Mouse (Mus musculus) cerebellum, postnatal 10 days (tissue): ENCODE measurements at regions not wholly inside any gene's neighbourhood (a gene's known extent, or its start where the extent isn't known, plus 50 kb on each side); places are given as distances from the start of the nearest gene placed in this dataset.

ENCODE experiments used
- DNase-seq, 2 experiments: peaks; one replicate each; pipeline ENCODE4 v3.0.0; 2021; ENCODE audit warnings: mixed read lengths in 2 of 2

DNA sequence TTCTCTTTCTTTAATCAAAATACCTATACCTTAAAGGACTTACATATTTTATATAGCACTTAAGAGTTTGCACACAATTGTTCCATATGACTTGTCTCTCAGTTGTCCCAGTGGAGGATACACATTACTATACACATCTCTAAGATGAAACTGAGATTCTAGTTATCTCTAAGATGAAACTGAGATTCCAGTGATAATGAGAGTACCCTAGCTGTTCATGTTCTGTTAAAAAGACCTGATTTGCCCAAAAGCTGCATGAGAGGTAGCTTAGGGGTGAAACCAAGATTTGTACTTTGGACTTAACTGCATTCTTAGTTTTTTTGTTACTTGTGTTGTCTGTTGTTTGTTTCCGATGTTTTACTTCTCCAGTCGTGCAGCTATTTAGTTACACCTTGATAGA is 320.3 kb upstream of the Ldb2 start:
- DNase-seq = no peak

DNA sequence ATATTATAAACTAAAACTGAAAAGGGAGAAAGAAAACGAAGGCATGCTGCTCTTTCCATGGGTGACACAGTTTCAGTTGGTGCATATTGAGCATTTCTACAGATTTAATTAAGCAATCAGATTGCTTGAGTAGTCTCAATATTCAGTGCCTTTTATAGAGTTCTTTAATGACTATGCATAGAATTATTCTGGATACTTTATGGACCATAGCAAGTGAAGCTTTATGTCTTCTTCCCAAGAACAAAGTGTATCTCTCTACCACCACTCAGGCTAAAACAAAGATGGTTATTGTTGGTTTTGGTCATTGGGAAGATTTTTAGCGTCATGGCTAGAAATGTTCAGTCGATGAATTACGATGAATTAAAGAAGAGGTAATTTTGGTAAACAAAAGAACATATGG is 311.8 kb upstream of the Ldb2 start:
- DNase-seq = no peak

DNA sequence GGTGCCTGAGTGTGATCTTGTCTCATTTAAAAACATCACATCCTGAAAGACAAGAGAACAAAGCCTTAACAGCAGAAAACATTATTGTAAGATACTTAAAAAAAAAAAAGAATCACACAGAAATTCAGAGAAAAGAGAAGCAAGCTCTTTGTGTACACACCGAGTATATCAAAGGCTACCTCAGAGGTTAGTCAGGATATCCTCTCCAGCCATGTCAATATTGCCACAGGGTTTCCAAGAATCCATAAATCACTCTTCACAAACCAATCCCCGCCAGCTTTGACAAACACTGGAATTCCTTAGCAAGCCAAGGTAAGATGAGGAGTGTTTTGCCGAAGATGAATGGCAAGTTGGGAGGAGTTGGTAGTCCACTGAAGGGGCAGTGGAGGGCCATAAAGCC is 311.3 kb upstream of the Ldb2 start:
- DNase-seq = no peak

DNA sequence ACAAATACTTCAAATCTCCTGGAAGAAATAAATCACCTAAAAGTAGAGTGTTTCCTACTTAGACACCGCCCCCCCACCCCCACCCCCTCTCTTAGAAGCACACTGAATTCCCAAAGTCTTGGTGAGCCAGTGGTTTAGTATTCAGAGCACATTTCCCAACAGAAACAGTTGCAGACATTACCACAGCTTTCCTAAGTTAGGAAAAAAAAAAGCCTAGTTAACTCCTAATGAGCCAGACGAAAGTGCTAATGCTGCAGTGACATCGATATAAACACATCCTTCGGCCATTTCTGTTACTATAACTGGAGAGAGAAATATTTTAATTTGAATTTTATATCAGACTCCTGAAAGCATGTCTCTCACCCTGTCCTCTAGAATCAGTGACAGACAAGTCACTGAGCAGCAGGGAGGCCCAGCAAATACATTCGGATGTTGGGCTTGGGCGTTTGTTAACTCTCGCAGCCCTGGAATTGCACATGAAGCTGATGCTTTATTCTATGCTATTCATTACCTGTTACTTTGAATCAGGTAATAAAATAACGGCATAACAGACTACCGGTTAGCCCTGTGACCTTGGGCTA is 305.8 kb upstream of the Ldb2 start:
- no peak for DNase-seq

DNA sequence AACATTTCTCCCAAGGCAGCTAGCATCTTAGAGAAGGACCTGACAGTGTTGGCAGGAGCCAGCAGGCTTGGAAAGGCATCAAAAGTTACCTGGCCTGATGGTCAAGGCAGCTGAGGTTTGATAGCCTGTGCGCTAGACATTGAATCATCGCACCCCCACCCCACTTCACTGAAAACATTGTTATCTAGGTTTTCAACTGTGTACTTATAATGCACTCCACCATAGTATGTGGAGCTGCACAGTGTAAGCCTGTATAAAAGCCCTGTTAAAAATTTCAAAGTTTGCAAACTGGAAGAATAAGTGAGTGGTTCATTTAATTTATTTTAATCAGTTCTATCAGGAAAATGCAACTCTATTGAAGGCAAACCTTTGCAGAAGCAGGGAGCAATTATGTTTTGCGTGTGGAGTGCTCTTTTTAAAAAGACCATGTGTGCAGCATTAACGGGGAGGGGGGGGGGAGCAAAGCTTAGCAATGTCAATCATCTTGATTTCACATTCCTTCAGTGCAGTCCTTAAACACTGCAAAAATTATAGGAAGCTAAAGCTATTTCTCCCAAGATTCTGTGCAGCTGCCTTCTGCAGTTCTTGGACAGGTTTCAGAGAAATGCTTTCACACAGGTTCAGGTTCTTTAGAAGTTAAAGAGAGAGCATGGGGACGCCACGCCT is 304.4 kb upstream of the Ldb2 start:
- DNase-seq = peak; percentile 26 to 33

DNA sequence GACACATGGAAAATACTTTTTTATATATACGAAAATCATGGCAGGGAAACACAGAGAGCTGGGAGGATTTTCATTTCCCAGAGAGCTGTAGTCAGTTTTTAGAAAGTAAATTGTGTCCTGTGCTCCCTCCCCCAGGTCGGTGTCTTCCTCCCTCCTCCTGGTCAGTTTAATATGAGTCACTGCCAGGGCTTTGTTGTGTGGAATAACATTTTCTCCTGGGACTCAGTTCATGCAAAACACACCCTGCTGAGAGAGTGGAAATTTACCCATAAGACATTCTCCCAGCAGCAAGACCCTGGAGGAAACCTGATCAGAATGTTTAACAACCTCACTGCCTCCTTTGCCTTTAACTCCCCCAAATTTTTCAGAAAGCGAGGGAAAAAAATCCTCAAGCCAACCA is 303.2 kb upstream of the Ldb2 start:
- peak in 1 of 2 experiments; percentile 8 for DNase-seq

DNA sequence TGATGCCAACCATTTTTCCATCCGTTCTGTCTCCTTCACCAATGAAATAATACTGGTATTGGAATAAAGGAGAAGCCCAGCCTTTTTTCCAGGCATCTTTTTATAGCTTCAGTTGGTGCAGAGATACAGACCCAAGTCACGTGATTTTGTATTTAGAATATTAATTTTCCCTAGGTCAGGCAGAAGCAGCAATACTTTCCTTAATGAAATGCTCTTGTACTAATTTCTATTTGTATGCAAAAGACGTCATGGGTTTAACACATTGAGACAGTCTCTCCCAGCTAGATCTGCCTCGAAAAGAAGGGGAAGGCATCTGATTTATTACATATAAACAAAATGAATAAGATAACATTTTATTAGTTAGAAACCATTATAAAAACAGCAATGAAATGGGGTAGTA is 302.3 kb upstream of the Ldb2 start:
- DNase-seq = no peak

DNA sequence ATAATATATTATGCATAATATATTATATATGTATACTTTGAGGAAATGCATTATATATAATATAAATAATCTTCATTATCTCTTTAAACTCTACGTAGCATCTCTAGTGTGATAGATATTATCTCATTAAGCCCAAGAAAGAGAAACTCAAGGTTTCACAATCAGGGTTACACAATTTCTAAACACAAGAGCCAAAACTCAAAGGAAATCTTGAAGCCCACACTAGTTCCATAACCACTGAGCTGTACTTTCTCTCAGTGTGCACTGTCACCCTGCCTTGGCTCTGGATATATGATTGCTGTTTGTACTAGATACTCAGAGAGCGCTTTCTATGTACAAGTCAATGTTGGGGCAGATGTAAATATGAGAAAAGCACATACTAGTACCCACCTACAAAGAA is 299.6 kb upstream of the Ldb2 start:
- DNase-seq = no peak

DNA sequence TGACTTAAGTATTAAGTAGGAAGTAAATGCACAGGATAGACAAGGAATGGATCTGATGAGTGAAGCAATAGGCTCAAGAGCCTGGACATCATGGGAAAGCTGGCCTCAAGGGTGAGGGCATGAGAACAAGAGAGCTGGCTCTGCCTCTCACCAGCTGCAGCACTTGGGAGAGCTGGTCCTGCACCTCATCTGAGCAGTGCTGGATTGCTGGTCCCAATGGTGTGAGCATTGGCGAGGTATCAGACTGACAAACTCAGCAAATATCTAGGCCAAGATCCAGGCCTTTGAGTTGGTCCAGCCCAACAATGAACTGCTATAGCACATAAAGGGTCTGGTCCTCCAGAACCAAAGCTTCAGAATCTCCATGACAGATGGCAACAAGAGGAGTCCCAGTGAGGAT is 298.5 kb upstream of the Ldb2 start:
- DNase-seq = peak in 1 of 2 experiments; percentile 4

DNA sequence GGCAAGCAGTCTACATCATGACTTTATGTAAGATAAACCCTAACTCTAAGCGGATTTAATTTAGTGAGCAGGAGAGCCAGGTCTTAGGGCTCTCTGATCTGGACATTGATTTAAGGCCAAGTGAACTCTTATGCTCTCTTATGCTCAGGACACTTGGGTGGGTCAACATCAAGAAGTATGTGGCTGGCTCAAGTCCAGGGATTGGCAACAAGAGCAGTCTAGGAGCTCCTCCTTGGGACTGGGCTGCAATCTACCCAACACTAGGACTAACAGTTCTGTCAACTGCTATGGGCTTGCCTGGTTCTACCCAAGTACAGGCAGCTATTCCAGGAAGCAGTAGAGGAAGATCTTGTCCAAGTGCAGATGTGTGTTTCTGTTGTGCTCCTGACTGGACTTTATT is 285.3 kb upstream of the Ldb2 start:
- DNase-seq = no peak

DNA sequence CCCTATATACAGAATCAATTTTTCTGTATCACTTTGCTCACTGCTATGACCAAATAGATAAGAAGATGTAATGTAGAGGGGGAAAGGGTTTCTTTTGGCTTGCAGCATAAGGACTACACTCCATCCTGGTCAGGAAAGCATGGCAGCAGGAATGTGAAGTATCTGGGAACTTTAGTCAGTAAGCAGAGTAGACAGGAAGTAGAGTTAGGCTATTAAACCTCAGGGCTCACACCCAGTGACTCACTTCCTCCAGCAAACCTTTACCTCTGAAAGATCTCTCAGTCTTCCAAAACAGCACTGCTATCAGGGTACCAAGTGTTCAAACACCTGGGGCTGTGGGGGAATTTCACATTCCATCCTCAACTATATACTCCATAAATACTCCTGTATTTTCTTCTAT is 283.1 kb upstream of the Ldb2 start:
- DNase-seq = no peak

DNA sequence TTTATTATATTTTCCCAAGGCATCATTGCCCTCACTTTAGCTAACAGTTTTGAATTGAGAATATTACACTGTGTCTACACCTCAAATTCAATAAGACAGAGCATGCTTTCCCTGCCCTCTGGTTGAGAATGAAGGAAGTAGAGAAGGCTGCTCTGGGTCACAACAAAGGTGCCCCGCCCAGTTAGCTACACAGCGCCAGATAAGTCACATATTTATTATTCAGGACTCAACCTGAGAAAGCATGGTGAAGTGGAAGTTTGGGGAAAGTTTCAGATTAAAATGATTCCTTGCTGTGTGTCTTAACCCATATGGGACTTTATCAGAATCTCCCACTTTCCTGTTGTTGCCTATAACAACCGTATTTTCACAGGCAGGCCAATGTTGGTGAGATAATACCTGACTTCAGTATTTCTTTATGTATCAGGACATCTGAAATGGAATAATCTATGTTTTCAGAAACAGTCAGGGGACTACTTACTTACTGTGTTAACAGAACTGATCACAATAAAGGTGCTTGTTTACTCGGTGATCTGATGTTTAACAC is 276.9 kb upstream of the Ldb2 start:
- DNase-seq = no peak

DNA sequence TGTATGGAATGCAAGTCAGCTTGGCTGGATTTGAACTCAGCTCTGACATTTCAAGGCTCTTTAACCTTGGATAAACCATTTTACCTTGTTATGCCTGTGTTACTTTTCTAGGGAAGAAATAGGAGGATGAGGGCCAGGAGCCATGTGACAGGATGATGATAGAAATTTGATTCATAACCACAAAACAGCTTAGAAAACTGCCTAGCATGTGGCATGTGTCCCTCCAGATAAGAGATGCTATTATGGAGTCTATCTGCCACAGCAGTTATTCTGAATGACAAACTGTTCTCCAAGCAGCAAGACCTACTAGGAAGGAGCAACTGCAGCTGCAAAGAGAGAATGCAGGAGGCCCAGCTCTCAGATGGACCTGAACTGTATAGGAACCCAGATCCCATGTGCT is 275.7 kb upstream of the Ldb2 start:
- no peak for DNase-seq

DNA sequence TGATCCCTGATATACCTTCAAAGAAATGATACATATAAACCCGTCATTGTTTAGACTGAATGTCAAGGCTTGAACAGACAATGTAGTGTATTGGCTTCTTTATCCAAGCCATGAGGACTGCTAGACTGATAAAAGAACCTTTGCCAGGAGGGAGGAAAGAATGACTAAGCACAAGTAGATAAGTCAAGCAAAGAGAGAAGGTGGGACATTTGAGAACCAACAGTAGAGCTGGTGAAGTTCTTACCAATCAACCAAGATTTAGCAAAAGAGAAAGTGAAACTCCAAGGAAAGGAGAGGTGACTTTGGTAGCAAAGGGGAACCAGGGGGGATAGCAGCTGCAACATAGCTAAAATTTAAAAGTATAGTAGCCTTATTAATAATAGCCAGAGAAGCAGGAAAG is 273.0 kb upstream of the Ldb2 start:
- DNase-seq = no peak

DNA sequence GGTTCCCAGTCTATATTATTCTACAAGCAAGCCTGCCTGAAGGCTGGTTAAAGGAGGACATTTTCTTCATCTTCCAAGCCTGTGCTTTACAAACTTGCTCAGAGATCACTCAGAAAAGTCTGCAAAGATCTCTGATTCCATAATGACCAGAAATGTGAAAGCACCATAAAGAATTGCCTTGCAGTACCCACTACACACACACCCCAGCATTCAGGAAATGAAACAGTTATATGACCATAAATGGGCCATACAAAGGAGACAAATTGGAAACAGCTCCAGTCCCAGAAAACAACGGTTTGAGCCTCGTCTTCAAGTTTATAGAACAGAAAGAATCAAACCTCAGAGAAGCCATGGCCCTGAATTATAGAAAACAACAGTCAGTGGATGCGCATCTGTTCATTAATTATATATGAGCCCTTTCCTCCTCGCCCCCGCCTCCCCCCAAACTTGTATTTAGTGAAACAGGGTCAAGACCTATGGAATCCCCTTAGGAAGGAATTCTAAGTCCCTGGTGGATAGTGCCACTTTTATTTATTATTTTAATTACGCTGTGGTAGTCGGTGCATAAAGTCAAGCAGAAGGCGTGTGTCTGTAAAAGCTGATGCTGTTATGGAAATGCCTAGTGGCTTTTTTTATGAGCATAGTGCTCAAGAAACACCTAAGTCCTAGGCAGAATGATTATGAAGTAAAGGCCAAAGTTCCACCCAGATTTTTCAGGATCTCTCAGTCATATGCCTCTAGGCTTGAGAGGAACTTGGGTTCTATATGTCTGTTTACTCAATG is 266.6 kb upstream of the Ldb2 start:
- no peak for DNase-seq

DNA sequence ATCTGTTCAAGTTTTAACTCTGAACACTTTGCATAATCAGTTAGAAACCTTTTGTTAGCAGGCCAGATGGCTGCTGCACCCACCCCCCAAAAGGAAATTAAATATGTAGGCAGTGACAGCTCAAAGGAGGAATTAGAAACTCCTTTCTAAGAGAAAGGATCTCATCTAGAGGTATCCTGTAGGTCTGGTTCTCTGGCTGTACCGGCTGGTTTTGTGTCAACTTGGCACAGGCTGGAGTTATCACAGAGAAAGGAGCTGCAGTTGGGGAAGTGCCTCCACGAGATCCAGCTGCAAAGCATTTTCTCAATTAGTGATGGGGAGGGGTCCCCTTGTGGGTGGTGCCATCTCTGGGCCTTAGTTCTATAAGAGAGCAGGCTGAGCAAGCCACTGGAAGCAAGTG is 263.1 kb upstream of the Ldb2 start:
- no peak for DNase-seq

DNA sequence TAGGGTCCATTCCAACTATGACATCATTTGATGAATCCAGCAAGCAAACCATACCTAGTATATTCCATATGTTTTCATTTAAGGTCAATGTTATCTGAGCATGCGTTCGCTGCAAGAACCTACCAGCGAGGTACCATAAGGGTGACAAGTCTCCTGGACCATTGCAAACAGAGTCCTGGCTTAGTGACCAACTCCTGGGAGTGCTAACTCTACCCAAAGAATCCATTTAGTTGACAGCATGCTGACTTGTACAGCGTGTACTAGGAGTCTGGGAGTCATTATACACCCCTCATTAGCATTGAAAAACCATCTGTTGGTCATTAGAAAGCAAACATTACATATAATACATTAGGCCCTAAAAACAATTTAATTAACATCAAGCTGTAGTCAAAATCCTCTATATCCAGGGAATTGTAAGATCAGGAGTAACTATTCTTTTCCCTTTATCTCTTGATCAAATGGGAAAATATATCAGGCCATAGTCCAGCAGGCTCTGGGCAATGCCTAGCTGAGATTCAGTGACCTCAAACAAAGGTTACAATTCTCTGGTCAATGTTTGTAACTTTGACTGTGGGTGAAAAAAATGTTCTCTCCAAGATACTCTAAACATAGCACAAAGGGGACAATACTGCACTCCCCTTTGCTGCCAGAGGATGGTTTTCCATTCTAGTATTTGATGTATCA is 255.9 kb upstream of the Ldb2 start:
- no peak for DNase-seq

DNA sequence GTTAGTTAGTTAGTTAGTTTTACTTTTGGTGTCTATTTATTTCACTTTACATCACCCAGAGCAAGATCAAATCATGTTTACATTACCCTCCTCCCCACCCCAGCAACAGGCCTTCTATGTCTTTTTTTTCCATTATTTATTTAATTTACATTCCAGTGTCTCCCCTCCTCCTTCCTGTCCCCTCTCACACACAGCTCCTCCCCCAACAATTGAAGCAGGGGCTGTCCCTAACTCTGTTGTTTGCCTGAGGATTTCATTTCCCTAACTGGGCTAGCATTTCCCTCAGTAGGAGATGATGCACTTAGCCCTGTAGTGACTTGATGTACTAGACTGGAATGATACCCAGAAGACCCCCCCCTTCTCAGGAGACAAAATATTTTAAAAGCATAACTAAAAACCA is 249.9 kb upstream of the Ldb2 start:
- DNase-seq = no peak

DNA sequence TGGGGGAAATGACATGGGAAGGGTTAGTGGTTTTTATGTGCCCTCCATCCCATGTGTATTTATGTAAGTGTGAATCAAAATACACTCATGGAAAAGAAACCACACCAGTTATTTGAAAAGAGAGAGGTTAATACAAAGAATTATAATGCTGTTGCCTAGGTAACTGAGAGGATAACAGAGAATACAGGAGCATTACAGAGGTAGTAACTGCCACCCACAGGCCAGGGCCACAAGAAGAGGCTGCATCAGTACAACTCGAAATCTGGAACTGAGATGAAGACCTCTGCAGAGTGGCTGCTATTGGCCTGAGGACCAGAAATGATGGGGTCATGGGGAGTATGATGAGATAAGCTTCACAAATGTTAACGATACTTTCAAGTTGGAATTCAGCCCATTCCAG is 243.4 kb upstream of the Ldb2 start:
- DNase-seq = no peak

DNA sequence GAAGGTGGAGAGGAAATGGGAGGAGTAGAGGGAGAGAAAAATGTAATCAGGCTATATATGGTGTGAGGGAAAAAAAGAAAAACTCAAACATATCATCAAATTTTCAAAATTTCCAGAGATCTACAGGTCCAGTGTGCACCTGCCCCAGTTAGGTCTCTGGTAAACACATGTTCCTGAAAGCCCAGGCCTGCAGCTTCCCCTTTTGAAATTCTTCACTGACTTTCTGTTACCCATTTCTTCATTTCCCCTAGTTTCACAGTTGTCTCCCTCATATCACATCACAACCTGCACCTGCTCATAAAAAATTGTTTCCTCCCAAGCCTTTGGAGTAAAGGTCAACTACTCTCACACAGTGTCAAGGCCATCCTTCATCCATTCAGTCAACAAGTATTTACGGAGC is 236.9 kb upstream of the Ldb2 start:
- no peak for DNase-seq

DNA sequence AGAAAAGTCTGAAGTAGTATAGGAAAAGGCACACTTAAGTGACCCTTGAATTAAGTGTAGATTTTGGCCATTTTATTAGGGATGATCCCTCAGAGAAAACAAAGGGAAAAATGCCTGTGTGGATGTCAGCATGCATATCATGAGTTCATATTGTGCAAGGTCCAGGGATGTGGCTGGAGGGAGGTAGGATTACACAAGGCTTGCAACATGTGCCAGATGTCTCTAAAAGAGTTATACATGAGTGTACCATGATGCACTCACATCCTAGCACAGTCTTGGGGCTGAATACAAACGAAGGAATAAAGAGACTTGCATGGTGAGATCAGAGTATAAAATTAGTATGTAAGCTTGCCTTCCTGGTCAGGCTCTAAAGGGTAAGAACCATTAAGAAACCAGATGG is 233.7 kb upstream of the Ldb2 start:
- DNase-seq = no peak

DNA sequence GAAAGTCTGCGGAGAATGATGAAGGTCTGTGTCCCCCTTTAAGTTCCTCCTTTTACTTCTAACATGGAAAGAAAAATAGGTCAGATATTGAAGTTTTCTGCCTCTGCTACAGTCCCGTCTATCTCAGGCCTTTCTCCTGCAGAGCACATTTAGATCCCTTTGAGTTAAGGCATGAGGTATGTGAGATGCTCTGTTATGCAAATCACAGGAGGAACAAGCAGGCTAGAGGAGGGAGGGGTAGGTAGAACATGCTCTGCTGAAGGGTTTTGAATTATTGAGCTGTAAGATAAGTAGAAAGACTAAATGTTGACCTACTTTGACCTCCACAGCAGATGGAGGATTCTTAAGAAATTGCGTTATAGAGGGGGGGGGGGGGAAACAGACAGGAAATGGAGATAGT is 228.4 kb upstream of the Ldb2 start:
- no peak for DNase-seq

DNA sequence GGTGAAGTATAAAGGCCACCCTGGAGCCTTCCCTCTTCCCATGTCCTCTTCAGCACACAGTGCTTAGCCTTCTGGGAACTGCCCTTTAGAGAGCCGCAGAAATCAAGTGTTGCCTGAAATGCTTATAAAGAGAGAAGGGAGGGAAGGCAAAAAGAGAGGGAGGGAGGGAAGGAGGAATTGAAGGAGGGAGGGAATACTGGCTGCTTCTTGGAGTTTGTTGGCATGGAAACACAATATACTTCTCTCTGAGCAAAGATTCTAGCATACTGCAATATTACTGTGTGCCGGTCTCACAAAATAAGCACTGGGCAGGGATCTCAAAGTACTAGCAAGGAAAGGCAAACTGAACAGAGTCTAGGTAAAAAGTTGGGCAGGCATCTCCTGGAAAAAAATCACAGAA is 225.9 kb upstream of the Ldb2 start:
- no peak for DNase-seq

DNA sequence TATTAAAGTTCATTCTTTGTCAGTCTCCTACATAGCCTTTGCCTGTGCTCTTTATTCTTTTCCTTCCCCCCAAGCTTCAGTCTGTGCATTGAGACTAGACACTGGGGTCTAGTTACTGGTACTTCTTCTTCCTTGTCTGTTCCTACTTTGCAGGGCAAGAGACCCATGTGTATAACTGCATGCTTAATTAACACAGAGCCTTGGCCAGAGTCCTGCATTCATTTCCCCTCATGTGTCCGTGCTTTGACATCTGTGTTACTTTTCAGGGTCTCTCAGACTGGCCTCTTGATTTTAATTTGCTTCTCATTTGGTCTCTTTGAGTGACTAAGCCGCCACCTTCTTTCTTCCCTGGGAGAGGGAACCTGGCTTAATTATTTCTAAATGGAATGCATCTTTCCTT is 208.4 kb upstream of the Ldb2 start:
- DNase-seq = peak; percentile 62 to 76
